Mouse (Mus musculus) stomach, postnatal 0 days (tissue): ENCODE measurements around the gene Kri1. TPM values are rescaled to one million over a fixed set of nuclear protein-coding genes. Genes with fewer than 3 reads are reported as not detected.
"Not testable (repeated sequence)": the region's sequence is repeated elsewhere in the genome, so short reads cannot be mapped to it uniquely, and the experiment has no call there.

Source experiments
- ATAC-seq: fragments of 200-750 bp; cut with Nextera tagmentation; 2 replicates; pipeline ENCODE4 v1.8.0; 2017; ENCODE audit not compliant: low FRiP score, low TSS enrichment
- DNase-seq: peaks from one replicate; pipeline ENCODE4 v3.0.0-alpha.2; 2016; ENCODE audit warnings: low spot score
- H3K27ac ChIP-seq: fragments of 300-500 bp; sonication (generic); replicated peaks from 2 replicates; pipeline ENCODE4 v1.5.1; 2014; ENCODE audit warnings: mild to moderate bottlenecking, control low read depth
- H3K27me3 ChIP-seq: fragments of 300-500 bp; sonication (generic); 2 replicates; pipeline ENCODE4 v1.6.1; 2014; ENCODE audit warnings: low read length; ENCODE audit not compliant: control insufficient read depth, insufficient read depth
- H3K36me3 ChIP-seq: fragments of 300-500 bp; sonication (generic); 2 replicates; pipeline ENCODE4 v1.6.1; 2014; ENCODE audit warnings: low read length, mixed read lengths; ENCODE audit not compliant: control insufficient read depth, insufficient read depth
- H3K4me1 ChIP-seq: fragments of 300-500 bp; sonication (generic); replicated peaks from 2 replicates; pipeline ENCODE4 v1.6.1; 2014; ENCODE audit warnings: antibody characterized with exemption; ENCODE audit not compliant: control insufficient read depth, insufficient read depth
- H3K4me2 ChIP-seq: fragments of 300-500 bp; sonication (generic); replicated peaks from 2 replicates; pipeline ENCODE4 v1.6.1; 2014; ENCODE audit warnings: low read depth, mild to moderate bottlenecking, control low read depth, moderate library complexity
- H3K4me3 ChIP-seq: fragments of 300-500 bp; sonication (generic); 2 replicates; pipeline ENCODE4 v1.5.1; 2014; ENCODE audit warnings: low read depth, low read length, control low read depth
- H3K9ac ChIP-seq: fragments of 300-500 bp; sonication (generic); 2 replicates; pipeline ENCODE4 v1.6.1; 2014; ENCODE audit warnings: mild to moderate bottlenecking, low read length, control low read depth, mixed read lengths
- H3K9me3 ChIP-seq: fragments of 300-500 bp; sonication (generic); 2 replicates; pipeline ENCODE4 v1.6.1; 2016; ENCODE audit warnings: low read length; ENCODE audit not compliant: control insufficient read depth
- CTCF ChIP-seq: IDR thresholded peaks from 2 replicates; pipeline ENCODE4 v1.5.1; 2016; ENCODE audit warnings: antibody characterized with exemption, low read depth, mild to moderate bottlenecking, moderate library complexity
- EP300 ChIP-seq: optimal IDR thresholded peaks from 2 replicates; pipeline ENCODE3; 2016; ENCODE audit warnings: antibody characterized with exemption
- WGBS: fragments of 180-500 bp; shearing (Covaris S2); extraction: QIAGEN DNeasy Blood & Tissue Kit; methylation state at CpG from one replicate; pipeline ENCODE4 v1.1.7; 2014; 5-methylcytosine and 5-hydroxymethylcytosine counted together
- polyA plus RNA-seq: library from polyadenylated mRNA; unstranded; fragments of >200 nt; fragmentation: Nextera tagmentation; extraction: Ambion mirVana; gene quantifications from 2 replicates; pipeline ENCODE4 v1.2.1, GENCODE M21; 2015

The Kri1 gene
- polyA plus RNA-seq, 1 experiment from 2014 or later: 7.9 TPM

GRCm38 (mm10) chr9:21269590-21269989, 18.2 kb downstream of the Kri1 start:
- 60% methylated on average over 5 of the region's 5 CpGs for WGBS
- not testable (repeated sequence) for H3K27ac ChIP-seq, ATAC-seq

GRCm38 (mm10) chr9:21268305-21268704, 19.5 kb downstream of the Kri1 start:
- H3K36me3 ChIP-seq: peaks cover 37% of the 10 kb centered on the region
- no peak overlapping the region for H3K27ac ChIP-seq
- no peaks in the 10 kb centered on the region for H3K27me3 ChIP-seq
- WGBS: 93% methylated on average over 16 of the region's 16 CpGs
- no peak for DNase-seq
- TF ChIP-seq EP300 (no peak), CTCF (no peak)
- no peak overlapping the region for H3K4me2 ChIP-seq
- peaks cover 4% of the 10 kb centered on the region; the same call in 1 of the 2 replicates for H3K4me1 ChIP-seq
- no peaks in the 10 kb centered on the region for H3K9me3 ChIP-seq
- H3K9ac ChIP-seq: no peak overlapping the region
- no peak for ATAC-seq
- no peak overlapping the region for H3K4me3 ChIP-seq

More at GRCm38 (mm10) chr9:21269590-21269989, 18.2 kb downstream of the Kri1 start:
- not testable (repeated sequence) for H3K27me3 ChIP-seq, H3K9me3 ChIP-seq, H3K9ac ChIP-seq, H3K4me1 ChIP-seq, H3K4me2 ChIP-seq, DNase-seq, H3K4me3 ChIP-seq
- peaks cover 50% of the 10 kb centered on the region for H3K36me3 ChIP-seq
- TF ChIP-seq CTCF: peak; percentile 31; the same call in 1 of the 2 replicates

GRCm38 (mm10) chr9:21266889-21267288, 20.9 kb downstream of the Kri1 start:
- Histone ChIP-seq H3K27me3 (no peaks in the 10 kb centered on the region), H3K4me3 (no peak overlapping the region), H3K36me3 (peaks cover 29% of the 10 kb centered on the region), H3K9me3 (no peaks in the 10 kb centered on the region), H3K9ac (no peak overlapping the region), H3K4me1 (peaks cover 4% of the 10 kb centered on the region; the same call in 1 of the 2 replicates), H3K4me2 (peak overlapping the region; percentile 77; the same call in 1 of the 2 replicates), H3K27ac (no peak overlapping the region)
- WGBS: 86% methylated on average over 5 of the region's 5 CpGs
- TF ChIP-seq CTCF: no peak
- TF ChIP-seq EP300: no peak
- no peak for ATAC-seq
- no peak for DNase-seq

GRCm38 (mm10) chr9:21265611-21266010, 22.2 kb downstream of the Kri1 start:
- Histone ChIP-seq H3K27ac (peak overlapping the region; percentile 90), H3K27me3 (no peaks in the 10 kb centered on the region), H3K9me3 (no peaks in the 10 kb centered on the region), H3K9ac (peak overlapping the region; percentile 93), H3K4me1 (peaks cover 4% of the 10 kb centered on the region; the same call in 1 of the 2 replicates), H3K4me2 (peak overlapping the region; percentile 77), H3K4me3 (peak overlapping the region; percentile 98), H3K36me3 (peaks cover 17% of the 10 kb centered on the region)
- ATAC-seq (peak; percentile 45), DNase-seq (peak; percentile 64)
- 2% methylated on average over 11 of the region's 11 CpGs for WGBS
- TF ChIP-seq EP300: no peak

- H3K9me3 ChIP-seq: no peaks in the 10 kb centered on the region
- H3K9ac ChIP-seq: peak within 1 kb of the TSS; percentile 93
- H3K4me1 ChIP-seq: peaks cover 4% of the 10 kb centered on the region; the same call in 1 of the 2 replicates
- ATAC-seq (peak; percentile 98), DNase-seq (peak; percentile 99)
- peaks cover 16% of the 10 kb centered on the region for H3K36me3 ChIP-seq
- no peak for TF ChIP-seq CTCF
- TF ChIP-seq EP300: no peak
- peak within 1 kb of the TSS; percentile 90 for H3K27ac ChIP-seq
- H3K4me3 ChIP-seq: peak within 1 kb of the TSS; percentile 98
- H3K27me3 ChIP-seq: no peaks in the 10 kb centered on the region
- peak within 1 kb of the TSS; percentile 77 for H3K4me2 ChIP-seq
- WGBS: 0% methylated on average over 48 of the region's 49 CpGs
Observed at GRCm38 (mm10) chr9:21265000-21265561, 22.7 kb downstream of the Kri1 start, which contains the start of gene Atg4d. Gene Atg4d (plus strand): TSS chr9:21265293.

- TF ChIP-seq EP300: no peak
- TF ChIP-seq CTCF: no peak
- WGBS: 16% methylated on average over 17 of the region's 17 CpGs
- H3K4me3 ChIP-seq: peak overlapping the region; percentile 98
- no peaks in the 10 kb centered on the region for H3K9me3 ChIP-seq
- peak overlapping the region; percentile 90 for H3K27ac ChIP-seq
- H3K4me1 ChIP-seq: peaks cover 4% of the 10 kb centered on the region; the same call in 1 of the 2 replicates
- no peaks in the 10 kb centered on the region for H3K27me3 ChIP-seq
- peak overlapping the region; percentile 93 for H3K9ac ChIP-seq
- DNase-seq (no peak), ATAC-seq (peak; percentile 33)
- peaks cover 12% of the 10 kb centered on the region for H3K36me3 ChIP-seq
- H3K4me2 ChIP-seq: peak overlapping the region; percentile 77
Observed at GRCm38 (mm10) chr9:21264272-21264999, 23.3 kb downstream of the Kri1 start.
